Mouse (Mus musculus) Muller cell, postnatal 12 days (primary cell): ENCODE results near the gene Calml3.
A peak's percentile ranks its signal among the peaks of the same experiment; 100 is the strongest.
"Not testable (repeated sequence)": the region's sequence is repeated elsewhere in the genome, so short reads cannot be mapped to it uniquely, and the experiment has no call there.

Experiments
- DNase-seq: peaks from one replicate; pipeline ENCODE4 v3.0.0-alpha.2; 2015; ENCODE audit errors: inconsistent ontology term

The Calml3 gene

GRCm38 (mm10) chr13:3804186-3804585 lies at the start of gene Calml3:
Gene Calml3, minus strand, starts transcription at chr13:3804316.
- no peak for DNase-seq

- DNase-seq, result no peak
These were observed 46.2 kb upstream of the Calml3 start for GRCm38 (mm10) chr13:3850330-3850729.

- not testable (repeated sequence) for DNase-seq
These were observed 36.5 kb upstream of the Calml3 start for GRCm38 (mm10) chr13:3840662-3841061.

- not testable (repeated sequence) for DNase-seq
These were observed 33.2 kb upstream of the Calml3 start, which contains the start of gene Calm4 for GRCm38 (mm10) chr13:3837312-3837807. Gene Calm4, plus strand, starts transcription at chr13:3837757.

GRCm38 (mm10) chr13:3833644-3834043 lies 29.5 kb upstream of the Calml3 start:
- not testable (repeated sequence) for DNase-seq

GRCm38 (mm10) chr13:3832450-3832849 lies 28.3 kb upstream of the Calml3 start:
- DNase-seq, result no peak

- no peak for DNase-seq
These were observed 27.9 kb upstream of the Calml3 start for GRCm38 (mm10) chr13:3831994-3832393.

GRCm38 (mm10) chr13:3831546-3831945 lies 27.4 kb upstream of the Calml3 start:
- DNase-seq, result no peak

GRCm38 (mm10) chr13:3825726-3826125 lies 21.6 kb upstream of the Calml3 start:
- DNase-seq, result no peak

GRCm38 (mm10) chr13:3822105-3822504 lies 18.0 kb upstream of the Calml3 start:
- DNase-seq, result peak; percentile 46

GRCm38 (mm10) chr13:3818740-3819076 lies 14.6 kb upstream of the Calml3 start:
- no peak for DNase-seq

- DNase-seq, result no peak
These were observed 14.1 kb upstream of the Calml3 start for GRCm38 (mm10) chr13:3818012-3818739.

- DNase-seq, result peak; percentile 31
These were observed 3.2 kb upstream of the Calml3 start for GRCm38 (mm10) chr13:3807131-3807827.

- DNase-seq, result no peak
These were observed 1.5 kb upstream of the Calml3 start for GRCm38 (mm10) chr13:3805638-3806037.

GRCm38 (mm10) chr13:3805132-3805531 lies 1.0 kb upstream of the Calml3 start:
- DNase-seq, result no peak

GRCm38 (mm10) chr13:3799386-3799785 lies 4.7 kb downstream of the Calml3 start:
- no peak for DNase-seq

- no peak for DNase-seq
These were observed 5.4 kb downstream of the Calml3 start for GRCm38 (mm10) chr13:3798751-3799150.

- no peak for DNase-seq
These were observed 7.5 kb downstream of the Calml3 start for GRCm38 (mm10) chr13:3796649-3797048.

- DNase-seq, result no peak
These were observed 14.6 kb downstream of the Calml3 start for GRCm38 (mm10) chr13:3789531-3789930.

GRCm38 (mm10) chr13:3788588-3788987 lies 15.5 kb downstream of the Calml3 start:
- DNase-seq, result no peak

GRCm38 (mm10) chr13:3787644-3788043 lies 16.5 kb downstream of the Calml3 start:
- DNase-seq, result no peak

- DNase-seq, result no peak
These were observed 17.0 kb downstream of the Calml3 start for GRCm38 (mm10) chr13:3787102-3787501.

- no peak for DNase-seq
These were observed 20.5 kb downstream of the Calml3 start for GRCm38 (mm10) chr13:3783621-3784020.
